Mouse (Mus musculus) stomach, postnatal 0 days (tissue): ENCODE data around the gene Pipox.

Source experiments
- CTCF ChIP-seq: IDR thresholded peaks from 2 replicates; pipeline ENCODE4 v1.5.1; 2016; ENCODE audit warnings: antibody characterized with exemption, low read depth, mild to moderate bottlenecking, moderate library complexity
- EP300 ChIP-seq: optimal IDR thresholded peaks from 2 replicates; pipeline ENCODE3; 2016; ENCODE audit warnings: antibody characterized with exemption

- no peak for TF ChIP-seq CTCF
- no peak for TF ChIP-seq EP300
Measured at GRCm38 (mm10) chr11:77887373-77887960, 6.4 kb downstream of the Pipox start.
